Mouse (Mus musculus) CH12.LX (cell line): ENCODE measurements around the gene Ptprd. TPM values are rescaled to one million over a fixed set of nuclear protein-coding genes. Genes with fewer than 3 reads are reported as not detected.

Source experiments
- DNase-seq: peaks from one replicate; pipeline ENCODE4 v3.0.0-alpha.2; 2013; ENCODE audit errors: extremely low read depth
- H3K27ac ChIP-seq: 2 replicates; pipeline ENCODE4 v1.5.1; 2012; ENCODE audit warnings: low read depth, mild to moderate bottlenecking, control low read depth, moderate library complexity; ENCODE audit not compliant: insufficient read depth
- H3K27me3 ChIP-seq: replicated peaks from 2 replicates; pipeline ENCODE3; 2012; ENCODE audit warnings: inconsistent platforms
- H3K36me3 ChIP-seq, 2 experiments: replicated peaks in 1 of 2; 2 replicates each; pipeline versions ENCODE3 to v1.6.1; 2012; ENCODE audit warnings: inconsistent platforms in 1 of 2, low read length in 1 of 2, mild to moderate bottlenecking in 1 of 2, mixed read lengths in 1 of 2, moderate library complexity in 1 of 2; ENCODE audit not compliant: control insufficient read depth in 1 of 2, insufficient read depth in 1 of 2
- H3K4me1 ChIP-seq, 2 experiments: 2 replicates each; pipeline ENCODE4 v1.6.1; 2012; ENCODE audit warnings: inconsistent platforms in 1 of 2, moderate library complexity in 1 of 2; ENCODE audit not compliant: insufficient read depth in 2 of 2, control insufficient read depth in 1 of 2
- H3K4me2 ChIP-seq: 2 replicates; pipeline ENCODE4 v1.6.1; 2012; ENCODE audit warnings: low read depth, mild to moderate bottlenecking, control low read depth; ENCODE audit not compliant: poor library complexity, insufficient read depth, severe bottlenecking
- H3K4me3 ChIP-seq, 3 experiments: fragments of 150-350 bp in 1 of 3; sonication (generic) in 1 of 3; replicated peaks in 1 of 3; 2 replicates each; pipeline versions ENCODE3 to v1.5.1; 2011 to 2012; ENCODE audit warnings: low read depth in 2 of 3, low read length in 2 of 3, mild to moderate bottlenecking in 2 of 3, moderate library complexity in 2 of 3, control low read depth in 1 of 3, improper control_type of control experiment in 1 of 3, inconsistent platforms in 1 of 3, mixed read lengths in 1 of 3; ENCODE audit not compliant: poor library complexity in 1 of 3
- H3K79me2 ChIP-seq: replicated peaks from 2 replicates; pipeline ENCODE4 v1.6.1; 2012; ENCODE audit warnings: mild to moderate bottlenecking, moderate library complexity; ENCODE audit not compliant: control insufficient read depth, poor library complexity, insufficient read depth, severe bottlenecking; ENCODE audit errors: extremely low read depth
- H3K9ac ChIP-seq: 2 replicates; pipeline ENCODE4 v1.6.1; 2012; ENCODE audit warnings: low read depth, mild to moderate bottlenecking, control low read depth, moderate library complexity; ENCODE audit not compliant: insufficient read depth
- H3K9me3 ChIP-seq: replicated peaks from 2 replicates; pipeline ENCODE3; 2012; ENCODE audit warnings: low read length, inconsistent platforms, mixed read lengths
- BHLHE40 ChIP-seq: IDR thresholded peaks from 2 replicates; pipeline ENCODE4 v1.6.1; 2011; ENCODE audit warnings: mild to moderate bottlenecking, low read depth, low read length, improper control_type of control experiment
- CHD1 ChIP-seq: IDR thresholded peaks from 2 replicates; pipeline ENCODE4 v1.6.1; 2012; ENCODE audit warnings: low read depth, low read length, improper control_type of control experiment, inconsistent platforms
- CHD2 ChIP-seq: IDR thresholded peaks from 2 replicates; pipeline ENCODE4 v1.6.1; 2011; ENCODE audit warnings: low read length, improper control_type of control experiment
- JUND ChIP-seq: conservative IDR thresholded peaks from 2 replicates; pipeline ENCODE4 v1.6.1; 2011; ENCODE audit warnings: low read depth, low read length, improper control_type of control experiment
- MAFK ChIP-seq: IDR thresholded peaks from 2 replicates; pipeline ENCODE4 v1.6.1; 2011; ENCODE audit warnings: low read length, improper control_type of control experiment; ENCODE audit not compliant: insufficient replicate concordance
- MAX ChIP-seq: IDR thresholded peaks from 2 replicates; pipeline ENCODE4 v1.6.1; 2011; ENCODE audit warnings: low read length, improper control_type of control experiment
- MAZ ChIP-seq: IDR thresholded peaks from 2 replicates; pipeline ENCODE4 v1.6.1; 2012; ENCODE audit warnings: low read depth, mild to moderate bottlenecking, inconsistent platforms, low read length, improper control_type of control experiment, moderate library complexity
- MXI1 ChIP-seq: IDR thresholded peaks from 2 replicates; pipeline ENCODE4 v1.6.1; 2011; ENCODE audit warnings: mild to moderate bottlenecking, low read depth, low read length, improper control_type of control experiment
- NELFE ChIP-seq: IDR thresholded peaks from 2 replicates; pipeline ENCODE4 v1.6.1; 2011; ENCODE audit warnings: low read depth, low read length, improper control_type of control experiment
- NRF1 ChIP-seq: IDR thresholded peaks from 2 replicates; pipeline ENCODE4 v1.6.1; 2014; ENCODE audit warnings: low read depth, mild to moderate bottlenecking, inconsistent platforms, low read length, improper control_type of control experiment, moderate library complexity
- POLR2AphosphoS2 ChIP-seq: IDR thresholded peaks from 2 replicates; pipeline ENCODE4 v1.6.1; 2011; ENCODE audit warnings: low read depth, low read length, improper control_type of control experiment
- RAD21 ChIP-seq: IDR thresholded peaks from 2 replicates; pipeline ENCODE4 v1.6.1; 2011; ENCODE audit warnings: low read depth, mild to moderate bottlenecking, low read length, improper control_type of control experiment, moderate library complexity
- SIN3A ChIP-seq: IDR thresholded peaks from 2 replicates; pipeline ENCODE4 v1.6.1; 2012; ENCODE audit warnings: low read length, improper control_type of control experiment, inconsistent platforms
- UBTF ChIP-seq: IDR thresholded peaks from 2 replicates; pipeline ENCODE4 v1.6.1; 2012; ENCODE audit warnings: low read depth, mild to moderate bottlenecking, inconsistent platforms, low read length, improper control_type of control experiment, moderate library complexity
- USF1 ChIP-seq: IDR thresholded peaks from 2 replicates; pipeline ENCODE4 v1.6.1; 2014; ENCODE audit warnings: low read depth, mild to moderate bottlenecking, inconsistent platforms, low read length, improper control_type of control experiment
- ZC3H11A ChIP-seq: IDR thresholded peaks from 2 replicates; pipeline ENCODE4 v1.6.1; 2012; ENCODE audit warnings: low read depth, mild to moderate bottlenecking, inconsistent platforms, low read length, improper control_type of control experiment
- ZMIZ1 ChIP-seq: IDR thresholded peaks from 2 replicates; pipeline ENCODE4 v1.6.1; 2012; ENCODE audit warnings: low read depth, mild to moderate bottlenecking, inconsistent platforms, low read length, improper control_type of control experiment
- dilution Hi-C: fragments of 300-500 bp; cut with MboI; formaldehyde crosslinking; loops from 2 replicates; pipeline ENCODE4 v1.14.3; 2020; ENCODE audit warnings: low sequenced_read_pairs; ENCODE audit not compliant: extremely low pct_unique_long_range_greater_than_20kb, extremely low pct_ligation_motif_present
- in situ Hi-C: fragments of 300-500 bp; cut with MboI; formaldehyde crosslinking; loops from 3 replicates; pipeline ENCODE4 v1.14.3; 2019; ENCODE audit warnings: low sequenced_read_pairs, low pct_ligation_motif_present, low pct_unique_long_range_greater_than_20kb, mixed read lengths
- polyA plus RNA-seq: library from polyadenylated mRNA; unstranded; fragments of >175 nt; gene quantifications from 2 replicates; pipeline ENCODE4 v1.2.1, GENCODE M21; 2012; ENCODE audit warnings: low read depth; ENCODE audit not compliant: insufficient read length
- total RNA-seq, 2 experiments: library from RNA; depleted of rRNA; stranded (reverse); fragments of 300-350 nt in 1 of 2; fragments of >200 nt in 1 of 2; gene quantifications; 2 replicates each; pipeline ENCODE4 v1.2.3; 2012 to 2014

Ptprd gene
- total and polyA plus RNA-seq, 3 experiments, result not detected

DNA sequence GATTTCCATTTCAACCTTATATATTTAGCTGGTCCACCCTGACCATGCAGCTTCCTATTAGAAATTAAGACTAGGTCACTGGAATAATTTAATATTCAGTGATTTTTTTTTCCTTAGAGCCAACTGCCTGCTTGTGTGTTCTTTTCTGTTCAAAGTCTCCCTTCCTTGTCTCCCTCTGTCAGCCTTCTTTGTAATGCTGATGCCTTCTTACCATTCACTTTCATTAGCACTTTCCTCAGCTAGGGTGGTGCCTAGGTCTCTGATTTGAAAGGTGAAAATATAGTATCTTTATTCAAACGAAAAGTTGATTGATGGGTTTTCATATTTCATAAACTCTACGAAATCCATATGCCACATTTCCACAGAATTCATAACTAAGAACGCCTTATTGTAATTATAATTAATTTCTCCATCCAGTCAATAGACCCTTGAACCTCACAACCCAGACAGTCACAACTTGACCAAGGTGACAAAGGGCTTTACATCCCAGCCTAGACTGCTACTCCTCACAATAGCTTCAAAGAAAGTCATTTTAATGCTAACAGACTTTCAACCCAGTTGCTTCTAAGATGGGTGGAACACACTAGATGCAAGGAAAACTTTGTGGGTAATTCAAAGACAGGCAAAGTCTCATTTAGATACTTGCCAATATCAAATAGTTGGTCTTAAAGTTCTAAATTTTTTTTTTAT, 2197.5 kb downstream of the Ptprd start:
- no peak overlapping the region for H3K9ac ChIP-seq
- dilution Hi-C loops, result no loop called here
- no peak for DNase-seq

GRCm38 (mm10) chr4:76008580-76008979, 2203.2 kb downstream of the Ptprd start:
- Histone ChIP-seq H3K9me3 (peaks cover 46% of the 10 kb centered on the region), H3K27me3 (no peaks in the 10 kb centered on the region), H3K4me1 (no peaks in the 10 kb centered on the region), H3K9ac (no peak overlapping the region), H3K36me3 (no peaks in the 10 kb centered on the region), H3K4me3 (no peak overlapping the region), H3K79me2 (no peaks in the 10 kb centered on the region), H3K4me2 (no peak overlapping the region), H3K27ac (no peak overlapping the region)
- no peak for TF ChIP-seq ZMIZ1
- no peak for TF ChIP-seq BHLHE40
- no peak for TF ChIP-seq POLR2AphosphoS2
- TF ChIP-seq JUND, result no peak
- dilution Hi-C loops, result no loop called here
- no peak for DNase-seq
- in situ Hi-C loops, result no loop called here

More for the DNA sequence above, 2197.5 kb downstream of the Ptprd start:
- Histone ChIP-seq H3K27me3 (no peaks in the 10 kb centered on the region), H3K9me3 (peaks cover 31% of the 10 kb centered on the region), H3K4me3 (no peak overlapping the region), H3K4me1 (no peaks in the 10 kb centered on the region), H3K79me2 (no peaks in the 10 kb centered on the region), H3K4me2 (no peak overlapping the region), H3K36me3 (no peaks in the 10 kb centered on the region), H3K27ac (no peak overlapping the region)
- in situ Hi-C loops, result no loop called here
- no peak for TF ChIP-seq UBTF
- no peak for TF ChIP-seq MAX
- TF ChIP-seq NELFE, result no peak
- no peak for TF ChIP-seq POLR2AphosphoS2
- TF ChIP-seq RAD21, result no peak
- no peak for TF ChIP-seq NRF1
- TF ChIP-seq MAFK, result no peak

- no peak for DNase-seq
- Histone ChIP-seq H3K36me3 (no peaks in the 10 kb centered on the region), H3K79me2 (no peaks in the 10 kb centered on the region), H3K9me3 (peaks cover 43% of the 10 kb centered on the region), H3K27ac (no peak overlapping the region), H3K9ac (no peak overlapping the region), H3K4me3 (no peak overlapping the region), H3K4me1 (no peaks in the 10 kb centered on the region), H3K4me2 (no peak overlapping the region), H3K27me3 (no peaks in the 10 kb centered on the region)
- dilution Hi-C loops, result no loop called here
- TF ChIP-seq USF1 (no peak), ZC3H11A (no peak), MXI1 (no peak), CHD1 (no peak), CHD2 (no peak), MAFK (no peak), SIN3A (no peak), MAZ (no peak)
- in situ Hi-C loops, result no loop called here
Measured at GRCm38 (mm10) chr4:76007219-76007618, 2204.5 kb downstream of the Ptprd start.
